Mouse (Mus musculus): Measurements from ENCODE around the gene Zdhhc17. TPM values are rescaled to one million over a fixed set of nuclear protein-coding genes. Genes with fewer than 3 reads are reported as not detected.

Zdhhc17 gene
- polyA plus RNA-seq, 1 experiment = 31.3 TPM

- H3K4me3 ChIP-seq (ENCODE audit: low read depth, low read length) = no peak overlapping the region
- H3K9me3 ChIP-seq (replicated peaks; ENCODE audit: control insufficient read depth, insufficient read depth, low read length, poor library complexity, severe bottlenecking) = peaks cover 15% of the 10 kb centered on the region
- TF ChIP-seq CTCF (IDR thresholded peaks at IDR 0.05; ENCODE audit: low read depth, low read length) (no peak), EP300 (IDR thresholded peaks at IDR 0.05; ENCODE audit: insufficient read depth, low read depth, low read length) (no peak), POLR2A (IDR thresholded peaks at IDR 0.05; ENCODE audit: insufficient read depth, low read length) (no peak)
- no peak overlapping the region for H3K9ac ChIP-seq (ENCODE audit: low read depth, poor library complexity, severe bottlenecking)
- peaks cover 2% of the 10 kb centered on the region for H3K4me1 ChIP-seq (ENCODE audit: control insufficient read depth, insufficient read depth, low read length)
- H3K27me3 ChIP-seq (ENCODE audit: control insufficient read depth, insufficient read depth, low read length, poor library complexity, severe bottlenecking) = no peaks in the 10 kb centered on the region
- H3K36me3 ChIP-seq (ENCODE audit: control insufficient read depth, insufficient read depth, low read length, poor library complexity, severe bottlenecking) = no peaks in the 10 kb centered on the region
- H3K27ac ChIP-seq (ENCODE audit: insufficient read depth, low read length) = no peak overlapping the region
Observed at GRCm38 (mm10) chr10:110916666-110917344, 93.1 kb downstream of the Zdhhc17 start.

GRCm38 (mm10) chr10:110903862-110904261, 106.1 kb downstream of the Zdhhc17 start:
- H3K27me3 ChIP-seq (ENCODE audit: control insufficient read depth, insufficient read depth, low read length, poor library complexity, severe bottlenecking) = no peaks in the 10 kb centered on the region
- no peaks in the 10 kb centered on the region for H3K36me3 ChIP-seq (ENCODE audit: control insufficient read depth, insufficient read depth, low read length, poor library complexity, severe bottlenecking)
- no peak overlapping the region for H3K9ac ChIP-seq (ENCODE audit: low read depth, poor library complexity, severe bottlenecking)
- H3K9me3 ChIP-seq (replicated peaks; ENCODE audit: control insufficient read depth, insufficient read depth, low read length, poor library complexity, severe bottlenecking) = 0 out of 2 replicates have a peak, but pooled peaks cover 2% of the 10 kb centered on the region
- no peaks in the 10 kb centered on the region for H3K4me1 ChIP-seq (ENCODE audit: control insufficient read depth, insufficient read depth, low read length)
- H3K4me3 ChIP-seq (ENCODE audit: low read depth, low read length) = no peak overlapping the region
- H3K27ac ChIP-seq (ENCODE audit: insufficient read depth, low read length) = no peak overlapping the region
- TF ChIP-seq EP300 (IDR thresholded peaks at IDR 0.05; ENCODE audit: insufficient read depth, low read depth, low read length) = no peak
- TF ChIP-seq POLR2A (IDR thresholded peaks at IDR 0.05; ENCODE audit: insufficient read depth, low read length) = no peak
- TF ChIP-seq CTCF (IDR thresholded peaks at IDR 0.05; ENCODE audit: low read depth, low read length) = no peak

GRCm38 (mm10) chr10:110899744-110900501, 110.0 kb downstream of the Zdhhc17 start:
- Histone ChIP-seq H3K9ac (ENCODE audit: low read depth, poor library complexity, severe bottlenecking) (no peak overlapping the region), H3K4me1 (ENCODE audit: control insufficient read depth, insufficient read depth, low read length) (no peaks in the 10 kb centered on the region), H3K9me3 (replicated peaks; ENCODE audit: control insufficient read depth, insufficient read depth, low read length, poor library complexity, severe bottlenecking) (peaks cover 8% of the 10 kb centered on the region; the same call in 1 of the 2 replicates), H3K36me3 (ENCODE audit: control insufficient read depth, insufficient read depth, low read length, poor library complexity, severe bottlenecking) (no peaks in the 10 kb centered on the region), H3K4me3 (ENCODE audit: low read depth, low read length) (no peak overlapping the region), H3K27me3 (ENCODE audit: control insufficient read depth, insufficient read depth, low read length, poor library complexity, severe bottlenecking) (no peaks in the 10 kb centered on the region), H3K27ac (ENCODE audit: insufficient read depth, low read length) (no peak overlapping the region)
- TF ChIP-seq POLR2A (IDR thresholded peaks at IDR 0.05; ENCODE audit: insufficient read depth, low read length) = no peak
- TF ChIP-seq CTCF (IDR thresholded peaks at IDR 0.05; ENCODE audit: low read depth, low read length) = no peak
- no peak for TF ChIP-seq EP300 (IDR thresholded peaks at IDR 0.05; ENCODE audit: insufficient read depth, low read depth, low read length)

Other genes starting within 250 kb of the Zdhhc17 start
- gene Csrp2, start 90.4 kb downstream of the Zdhhc17 start, polyA plus RNA-seq (2011; ENCODE audit: insufficient read depth, insufficient read length, low read depth, missing spikeins) = 221 and 242 TPM in 2 replicates
- gene Osbpl8, start 154.6 kb upstream of the Zdhhc17 start, polyA plus RNA-seq (2011; ENCODE audit: insufficient read depth, insufficient read length, low read depth, missing spikeins) = 14.1 and 16.4 TPM in 2 replicates